Mouse (Mus musculus) heart, embryonic 16.5 days (tissue): ENCODE data around the gene Zfp953. TPM values are rescaled to one million over a fixed set of nuclear protein-coding genes. Genes with fewer than 3 reads are reported as not detected.
"Not testable (repeated sequence)": the region's sequence is repeated elsewhere in the genome, so short reads cannot be mapped to it uniquely, and the experiment has no call there.

Experiments
- ATAC-seq: fragments of 200-750 bp; cut with Nextera tagmentation; replicated peaks from 2 replicates; pipeline ENCODE4 v1.8.0; 2017; ENCODE audit warnings: moderate number of reproducible peaks; ENCODE audit not compliant: insufficient read depth, low FRiP score; ENCODE audit errors: extremely low read depth
- H3K27ac ChIP-seq: fragments of 300-500 bp; sonication (generic); 2 replicates; pipeline ENCODE4 v1.5.1; 2014; ENCODE audit warnings: mild to moderate bottlenecking, low read length, control low read depth, moderate library complexity
- H3K27me3 ChIP-seq: fragments of 300-500 bp; sonication (generic); 2 replicates; pipeline ENCODE4 v1.6.1; 2014; ENCODE audit warnings: low read length, mixed read lengths; ENCODE audit not compliant: control insufficient read depth, insufficient read depth
- H3K36me3 ChIP-seq: fragments of 300-500 bp; sonication (generic); 2 replicates; pipeline ENCODE4 v1.6.1; 2014; ENCODE audit not compliant: control insufficient read depth, insufficient read depth
- H3K4me1 ChIP-seq: fragments of 300-500 bp; sonication (generic); 2 replicates; pipeline ENCODE4 v1.6.1; 2014; ENCODE audit warnings: low read length, mixed read lengths; ENCODE audit not compliant: control insufficient read depth, insufficient read depth
- H3K4me2 ChIP-seq: fragments of 300-500 bp; sonication (generic); 2 replicates; pipeline ENCODE4 v1.6.1; 2014; ENCODE audit warnings: low read depth, mild to moderate bottlenecking, control low read depth, low read length
- H3K4me3 ChIP-seq: fragments of 300-500 bp; sonication (generic); 2 replicates; pipeline ENCODE4 v1.5.1; 2014; ENCODE audit warnings: mild to moderate bottlenecking, control low read depth, low read length
- H3K9ac ChIP-seq: fragments of 300-500 bp; sonication (generic); 2 replicates; pipeline ENCODE4 v1.6.1; 2014; ENCODE audit warnings: low read length, control low read depth
- H3K9me3 ChIP-seq: fragments of 300-500 bp; sonication (generic); replicated peaks from 2 replicates; pipeline ENCODE4 v1.6.1; 2016; ENCODE audit warnings: low read length; ENCODE audit not compliant: control insufficient read depth
- WGBS: fragments of 180-500 bp; shearing (Covaris S2); extraction: QIAGEN DNeasy Blood & Tissue Kit; methylation state at CpG from one replicate; pipeline ENCODE4 v1.1.7; 2014; 5-methylcytosine and 5-hydroxymethylcytosine counted together
- polyA plus RNA-seq: library from polyadenylated mRNA; unstranded; fragments of >200 nt; fragmentation: Nextera tagmentation; extraction: Ambion mirVana; gene quantifications from 2 replicates; pipeline ENCODE4 v1.2.1, GENCODE M21; 2015

The Zfp953 gene
- polyA plus RNA-seq = 0.60 and 0.72 TPM in 2 replicates

DNA sequence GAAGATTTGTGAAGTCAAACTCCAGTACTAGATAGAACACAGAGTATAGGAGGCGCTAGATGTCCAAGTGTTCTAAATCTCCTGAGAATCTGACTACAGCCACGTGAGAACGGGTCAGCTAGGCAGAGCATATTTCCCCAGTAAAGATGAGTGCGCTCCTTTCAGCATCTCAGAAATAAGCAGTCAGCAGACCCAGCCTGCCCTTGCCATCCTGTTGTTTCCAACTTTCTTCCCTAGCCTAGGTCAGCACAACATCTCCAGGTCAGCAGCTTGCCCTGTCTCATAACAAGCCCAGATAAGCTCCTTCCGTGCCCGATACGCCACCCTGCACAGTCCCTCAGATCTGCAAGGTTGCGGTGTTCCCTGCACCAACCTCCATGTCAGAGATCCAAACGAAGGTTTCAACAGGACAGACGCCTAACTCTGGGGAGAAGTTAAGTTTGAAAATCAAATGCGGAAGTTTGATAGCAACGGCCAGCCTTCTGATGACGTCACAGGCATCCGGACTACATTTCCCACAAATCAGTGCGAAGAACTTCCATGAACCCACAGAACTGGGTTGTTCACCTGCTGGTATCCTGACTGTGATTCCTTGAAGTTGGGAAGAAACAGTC lies at the start of gene Zfp953, which contains the start of gene Gm28044:
TSS of gene Zfp953 (minus strand) at position 475 of the 614 bp plus-strand sequence.
TSS of gene Gm28044 (minus strand) at position 406 of the 614 bp plus-strand sequence.
- peak within 1 kb of the TSS; percentile 81 for H3K4me2 ChIP-seq
- H3K36me3 ChIP-seq = no peaks in the 10 kb centered on the region
- WGBS = 0% methylated on average over 15 of the region's 15 CpGs
- peak within 1 kb of the TSS; percentile 83 for H3K4me3 ChIP-seq
- peak; percentile 86 for ATAC-seq
- no peaks in the 10 kb centered on the region for H3K9me3 ChIP-seq
- peak within 1 kb of the TSS; percentile 82 for H3K9ac ChIP-seq
- no peaks in the 10 kb centered on the region for H3K27me3 ChIP-seq
- peak within 1 kb of the TSS; percentile 71 for H3K27ac ChIP-seq
- H3K4me1 ChIP-seq = peaks cover 7% of the 10 kb centered on the region; the same call in 1 of the 2 replicates

DNA sequence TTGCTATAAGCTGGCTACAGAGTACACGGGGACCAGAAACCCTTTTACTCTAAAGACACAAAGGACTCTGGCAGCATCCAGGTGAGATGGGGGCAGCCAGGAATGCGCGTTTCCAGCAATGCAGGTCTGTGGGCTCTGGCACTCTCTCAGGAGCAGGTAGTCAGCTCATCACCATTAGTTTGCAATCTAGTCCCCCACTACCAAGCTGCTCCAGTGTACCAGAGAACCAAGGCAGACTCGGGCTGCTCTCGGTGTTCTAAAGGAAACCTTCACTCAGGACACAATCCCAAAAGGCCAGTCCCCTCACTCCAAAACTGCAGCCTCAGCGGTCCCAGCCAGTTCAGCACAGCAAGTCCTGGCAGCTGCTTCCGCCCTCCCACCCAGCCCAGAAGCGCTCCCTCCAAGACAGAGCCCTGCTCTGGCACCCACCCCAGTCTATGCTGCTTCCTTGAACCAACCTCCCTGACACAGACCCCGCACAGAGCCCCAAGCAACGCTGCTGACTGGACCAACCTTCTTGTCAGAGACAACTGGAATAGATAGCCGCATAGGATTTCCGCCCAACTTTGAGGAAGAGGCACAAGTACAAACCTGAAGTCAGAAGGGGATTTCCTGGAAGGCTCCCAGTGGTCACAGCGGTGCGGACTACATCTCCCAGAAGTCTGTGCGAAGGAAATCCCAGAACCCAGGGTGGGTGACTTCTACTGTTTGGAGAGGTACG lies 38.9 kb upstream of the Zfp953 start, which contains the start of gene Zfp429:
TSS of gene Zfp429 (minus strand) at position 637 of the 721 bp plus-strand sequence.
- 3% methylated on average over 14 of the region's 16 CpGs for WGBS
- Histone ChIP-seq H3K4me3 (peak within 1 kb of the TSS; percentile 86), H3K4me2 (peak within 1 kb of the TSS; percentile 62), H3K27ac (peak within 1 kb of the TSS; percentile 57; the same call in 1 of the 2 replicates), H3K9ac (peak within 1 kb of the TSS; percentile 78)
- not testable (repeated sequence) for H3K4me1 ChIP-seq, H3K36me3 ChIP-seq, H3K9me3 ChIP-seq, H3K27me3 ChIP-seq
- peak; percentile 95 for ATAC-seq

DNA sequence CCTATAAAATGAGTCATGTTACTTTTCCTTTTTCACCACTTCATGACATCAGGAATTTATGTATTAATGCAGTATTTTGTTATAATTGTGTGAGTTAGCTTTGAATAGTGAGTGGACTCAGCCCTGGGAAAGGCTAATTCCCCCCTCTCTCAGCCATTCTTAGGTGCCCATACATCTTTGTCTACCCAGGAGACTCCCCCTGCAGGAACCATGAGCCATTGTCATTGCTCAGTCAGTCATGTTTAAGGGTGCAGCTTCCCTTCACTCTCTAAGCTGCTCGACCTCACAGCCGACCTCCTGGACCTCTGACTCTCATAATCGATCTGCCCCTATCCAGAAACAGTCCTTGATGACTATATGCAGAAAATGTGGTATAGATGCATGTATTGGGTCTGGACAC lies 15.8 kb upstream of the Zfp953 start:
- WGBS = 77% methylated on average over 3 of the region's 3 CpGs

DNA sequence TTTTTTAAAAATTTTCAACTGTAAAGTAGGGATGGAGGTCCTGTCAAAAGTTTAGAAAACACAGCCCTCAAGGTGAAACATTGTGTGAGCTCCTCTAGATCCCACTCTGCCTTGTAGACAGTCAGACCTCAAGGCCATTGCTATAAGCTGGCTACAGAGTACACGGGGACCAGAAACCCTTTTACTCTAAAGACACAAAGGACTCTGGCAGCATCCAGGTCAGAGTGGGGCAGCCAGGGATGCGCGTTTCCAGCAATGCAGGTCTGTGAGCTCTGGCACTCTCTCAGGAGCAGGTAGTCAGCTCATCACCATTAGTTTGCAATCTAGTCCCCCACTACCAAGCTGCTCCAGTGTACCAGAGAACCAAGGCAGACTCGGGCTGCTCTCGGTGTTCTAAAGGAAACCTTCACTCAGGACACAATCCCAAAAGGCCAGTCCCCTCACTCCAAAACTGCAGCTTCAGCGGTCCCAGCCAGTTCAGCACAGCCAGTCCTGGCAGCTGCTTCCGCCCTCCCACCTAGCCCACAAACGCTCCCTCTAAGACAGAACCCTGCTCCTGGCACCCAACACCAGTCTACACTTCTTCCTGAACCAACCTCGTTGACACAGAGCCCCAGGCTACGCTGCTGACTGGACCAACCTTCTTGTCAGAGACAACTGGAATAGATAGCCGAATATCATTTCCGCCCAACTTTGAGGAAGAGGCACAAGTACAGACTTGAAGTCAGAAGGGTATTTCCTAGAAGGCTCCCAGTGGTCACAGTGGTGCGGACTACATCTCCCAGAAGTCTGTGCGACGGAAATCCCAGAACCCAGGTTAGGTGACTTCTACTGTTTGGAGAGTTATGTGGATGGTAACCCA lies 14.9 kb upstream of the Zfp953 start, which contains the start of the genes Gm28041 and Zfp456:
TSS of gene Gm28041 (minus strand) at position 684 of the 862 bp plus-strand sequence.
TSS of gene Zfp456 (minus strand) at position 761 of the 862 bp plus-strand sequence.
- WGBS = 12% methylated on average over 13 of the region's 15 CpGs
- H3K27ac ChIP-seq, H3K4me1 ChIP-seq, H3K27me3 ChIP-seq, H3K9me3 ChIP-seq, H3K36me3 ChIP-seq: not testable (repeated sequence)
- peak; percentile 93 for ATAC-seq
- Histone ChIP-seq H3K4me3 (peak within 1 kb of the TSS; percentile 72), H3K9ac (peak within 1 kb of the TSS; percentile 67), H3K4me2 (peak within 1 kb of the TSS; percentile 71)

More for the DNA sequence above, 15.8 kb upstream of the Zfp953 start:
- H3K27me3 ChIP-seq, H3K9me3 ChIP-seq, H3K36me3 ChIP-seq, H3K9ac ChIP-seq, H3K4me1 ChIP-seq, H3K27ac ChIP-seq, ATAC-seq, H3K4me3 ChIP-seq, H3K4me2 ChIP-seq: not testable (repeated sequence)

DNA sequence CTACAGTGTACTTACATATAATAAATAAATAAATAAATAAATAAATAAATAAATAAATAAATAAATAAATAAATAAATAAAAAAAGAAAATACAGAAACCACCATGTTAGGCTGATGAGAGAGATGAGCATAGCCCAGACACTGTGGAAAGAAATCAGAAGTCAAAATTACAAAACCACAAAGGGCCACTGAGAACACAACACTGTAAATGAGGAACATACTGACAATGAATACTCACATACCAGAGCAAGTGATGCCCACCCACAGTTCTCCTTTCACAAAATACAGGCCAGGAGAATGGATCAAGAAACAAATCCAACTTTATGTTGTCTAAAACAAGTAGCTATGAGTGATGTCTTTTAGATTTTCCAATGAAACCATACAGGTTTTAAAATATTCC lies 8.6 kb downstream of the Zfp953 start:
- H3K4me1 ChIP-seq = no peaks in the 10 kb centered on the region
- no peaks in the 10 kb centered on the region for H3K9me3 ChIP-seq
- no peaks in the 10 kb centered on the region for H3K27me3 ChIP-seq
- no peak overlapping the region for H3K27ac ChIP-seq
- ATAC-seq = no peak
- no peaks in the 10 kb centered on the region for H3K36me3 ChIP-seq
- H3K9ac ChIP-seq = no peak overlapping the region
- no peak overlapping the region for H3K4me3 ChIP-seq
- H3K4me2 ChIP-seq = no peak overlapping the region

DNA sequence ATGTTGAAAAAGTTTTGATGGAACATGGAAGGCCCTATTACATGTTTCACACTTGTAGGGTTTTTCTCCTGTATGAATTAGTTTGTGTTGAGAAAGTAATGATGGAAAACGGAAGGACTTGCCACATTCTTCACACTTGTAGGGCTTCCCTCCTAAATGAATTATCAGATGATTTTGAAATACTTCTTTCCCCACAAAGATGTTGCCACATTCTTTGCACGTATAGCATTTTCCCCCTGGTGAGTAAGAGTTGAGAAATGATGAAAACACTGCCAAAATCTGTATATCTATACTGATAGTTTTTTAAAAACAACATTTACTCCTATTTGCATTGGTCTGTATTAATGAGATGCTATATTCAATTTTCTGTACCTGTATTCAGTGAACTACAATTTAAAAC lies 17.0 kb downstream of the Zfp953 start:
- Histone ChIP-seq H3K4me3 (no peak overlapping the region), H3K27me3 (no peaks in the 10 kb centered on the region), H3K4me2 (no peak overlapping the region), H3K36me3 (peaks cover 11% of the 10 kb centered on the region), H3K27ac (no peak overlapping the region), H3K4me1 (no peaks in the 10 kb centered on the region), H3K9me3 (no peaks in the 10 kb centered on the region), H3K9ac (no peak overlapping the region)
- no peak for ATAC-seq
- 78% methylated on average over 2 of the region's 2 CpGs for WGBS

DNA sequence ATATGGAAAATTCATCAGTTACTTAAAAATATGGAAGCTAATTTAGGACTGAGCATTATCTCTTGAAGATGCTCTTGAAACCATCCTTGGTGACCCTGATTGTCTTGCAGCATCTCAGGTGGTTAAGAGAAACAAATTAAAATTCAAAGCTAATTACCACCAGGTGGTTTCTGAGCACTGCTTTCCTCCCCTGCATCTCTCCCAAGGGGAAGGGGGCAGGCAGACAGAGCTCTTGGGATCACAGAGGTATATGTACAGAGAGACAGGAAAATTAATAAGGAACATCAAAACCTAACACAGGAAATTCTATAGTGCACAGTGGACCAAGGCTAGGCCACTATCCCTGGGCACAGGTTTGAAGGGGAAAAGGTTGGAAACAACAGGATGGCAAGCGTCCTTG lies 27.5 kb downstream of the Zfp953 start:
- Histone ChIP-seq H3K27ac (peak overlapping the region; percentile 71), H3K9ac (peak overlapping the region; percentile 66), H3K4me3 (peak overlapping the region; percentile 57), H3K4me1 (peaks cover 9% of the 10 kb centered on the region), H3K9me3 (no peaks in the 10 kb centered on the region), H3K36me3 (no peaks in the 10 kb centered on the region), H3K27me3 (no peaks in the 10 kb centered on the region), H3K4me2 (peak overlapping the region; percentile 67)
- 55% methylated on average over 1 of the region's 1 CpGs for WGBS
- ATAC-seq = peak; percentile 5; the same call in 1 of the 2 replicates

DNA sequence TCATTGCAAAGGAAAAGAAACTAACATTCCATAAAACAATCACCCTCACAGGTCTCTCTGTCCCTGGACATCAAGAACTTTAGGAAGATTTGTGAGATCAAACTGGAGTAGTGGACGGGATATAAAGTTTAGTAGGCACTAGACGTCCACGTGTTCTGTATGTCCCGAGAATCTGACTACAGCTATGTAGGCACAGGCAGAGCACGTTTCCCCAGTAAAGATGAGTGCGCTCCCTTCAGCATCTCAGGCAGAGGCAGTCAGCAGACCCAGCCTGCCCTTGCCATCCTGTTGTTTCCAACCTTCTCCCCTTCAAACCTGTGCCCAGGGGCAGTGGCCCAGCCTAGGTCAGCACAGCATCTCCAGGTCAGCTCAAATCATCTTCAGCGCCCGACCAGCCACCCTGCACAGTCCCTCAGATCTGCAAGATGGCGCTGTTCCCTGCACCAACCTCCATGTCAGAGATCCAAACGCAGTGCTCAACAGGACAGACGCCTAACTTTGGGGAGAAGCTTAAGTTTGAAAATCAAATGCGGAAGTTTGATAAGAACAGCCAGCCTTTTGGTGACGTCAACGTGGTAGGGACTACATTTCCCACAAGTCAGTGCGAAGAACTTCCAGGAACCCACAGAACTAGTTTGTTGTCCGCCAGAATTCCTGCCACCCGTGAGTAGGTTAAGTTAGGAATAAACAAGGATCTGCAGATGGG lies 28.2 kb downstream of the Zfp953 start, which contains the start of gene Zfp595:
TSS of gene Zfp595 (minus strand) at position 552 of the 706 bp plus-strand sequence.
- WGBS = 10% methylated on average over 17 of the region's 17 CpGs
- peak; percentile 86 for ATAC-seq
- Histone ChIP-seq H3K9ac (peak within 1 kb of the TSS; percentile 66), H3K4me1 (peaks cover 9% of the 10 kb centered on the region), H3K9me3 (no peaks in the 10 kb centered on the region), H3K4me3 (peak within 1 kb of the TSS; percentile 57), H3K4me2 (peak within 1 kb of the TSS; percentile 67), H3K36me3 (no peaks in the 10 kb centered on the region), H3K27ac (peak within 1 kb of the TSS; percentile 71), H3K27me3 (no peaks in the 10 kb centered on the region)
